Mouse (Mus musculus): ENCODE results near the gene Wiz. TPM values are rescaled to one million over a fixed set of nuclear protein-coding genes. Genes with fewer than 3 reads are reported as not detected.

Gene Wiz
- total and polyA plus RNA-seq, 2 experiments from 2014 or later, result 28.4 to 56.8 TPM

DNA sequence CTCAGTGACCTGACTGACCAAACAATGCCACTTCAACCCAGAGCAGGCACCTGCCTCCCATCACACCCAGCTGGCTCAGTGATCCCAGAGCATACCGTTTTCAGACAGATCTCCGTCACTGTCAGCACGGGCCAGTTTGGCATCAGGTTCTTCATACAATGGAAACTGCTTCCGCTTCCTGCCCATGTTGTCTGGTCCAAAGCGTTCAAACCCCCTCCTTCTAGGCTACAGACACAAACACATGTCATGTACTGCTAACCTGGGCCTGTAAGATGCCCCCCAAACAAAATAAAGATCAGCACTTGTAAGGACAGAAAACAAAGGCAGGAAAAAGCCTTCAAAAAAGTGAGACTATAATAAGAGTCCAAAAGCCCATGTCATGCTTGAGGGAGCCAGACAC lies 73.7 kb downstream of the Wiz start:
- ATAC-seq, result no peak
- H3K4me2 ChIP-seq (ENCODE audit: low read depth, low read length), result no peak overlapping the region
- H3K4me1 ChIP-seq (ENCODE audit: insufficient read depth, low read length), result no peaks in the 10 kb centered on the region
- DNase-seq (ENCODE audit: low spot score), result no peak
- H3K27me3 ChIP-seq (ENCODE audit: insufficient read depth, low read length), result no peaks in the 10 kb centered on the region
- no peak overlapping the region for H3K27ac ChIP-seq
- no peak overlapping the region for H3K4me3 ChIP-seq (ENCODE audit: low read length)
- WGBS, result 88% methylated on average over 5 of the region's 5 CpGs
- no peak for TF ChIP-seq CTCF (IDR thresholded peaks at IDR 0.05; ENCODE audit: low read depth)
- no peak overlapping the region for H3K9ac ChIP-seq (replicated peaks; ENCODE audit: low read length)
- peaks cover 71% of the 10 kb centered on the region for H3K36me3 ChIP-seq (ENCODE audit: insufficient read depth, low read length)
- no peaks in the 10 kb centered on the region for H3K9me3 ChIP-seq (ENCODE audit: low read length)

DNA sequence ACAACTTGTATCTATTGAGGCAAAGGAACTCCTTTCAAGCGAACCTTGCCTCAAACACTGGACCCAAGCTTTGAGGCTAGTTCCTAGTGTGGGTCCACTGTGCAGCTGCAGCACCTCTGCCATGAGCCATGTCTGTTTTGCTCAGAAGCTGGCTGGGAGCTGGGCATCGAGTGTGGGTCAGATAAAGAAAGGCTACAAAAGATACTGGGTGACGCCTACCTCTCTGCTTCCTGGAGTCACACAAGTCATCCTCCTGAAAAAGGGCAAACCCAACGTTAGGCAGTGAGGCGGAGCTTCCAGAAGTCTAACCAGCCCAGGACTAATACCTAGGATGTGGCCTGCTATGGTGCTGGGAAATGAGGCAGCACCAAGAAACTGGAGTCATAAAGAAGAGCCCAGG lies 75.3 kb downstream of the Wiz start:
- Histone ChIP-seq H3K9me3 (ENCODE audit: low read length) (no peaks in the 10 kb centered on the region), H3K4me1 (ENCODE audit: insufficient read depth, low read length) (no peaks in the 10 kb centered on the region), H3K27ac (no peak overlapping the region), H3K4me2 (ENCODE audit: low read depth, low read length) (no peak overlapping the region), H3K4me3 (ENCODE audit: low read length) (no peak overlapping the region), H3K27me3 (ENCODE audit: insufficient read depth, low read length) (no peaks in the 10 kb centered on the region), H3K36me3 (ENCODE audit: insufficient read depth, low read length) (peaks cover 88% of the 10 kb centered on the region), H3K9ac (replicated peaks; ENCODE audit: low read length) (no peak overlapping the region)
- DNase-seq (ENCODE audit: low spot score) (no peak), ATAC-seq (no peak)
- TF ChIP-seq CTCF (IDR thresholded peaks at IDR 0.05; ENCODE audit: low read depth), result no peak
- 86% methylated on average over 5 of the region's 5 CpGs for WGBS

DNA sequence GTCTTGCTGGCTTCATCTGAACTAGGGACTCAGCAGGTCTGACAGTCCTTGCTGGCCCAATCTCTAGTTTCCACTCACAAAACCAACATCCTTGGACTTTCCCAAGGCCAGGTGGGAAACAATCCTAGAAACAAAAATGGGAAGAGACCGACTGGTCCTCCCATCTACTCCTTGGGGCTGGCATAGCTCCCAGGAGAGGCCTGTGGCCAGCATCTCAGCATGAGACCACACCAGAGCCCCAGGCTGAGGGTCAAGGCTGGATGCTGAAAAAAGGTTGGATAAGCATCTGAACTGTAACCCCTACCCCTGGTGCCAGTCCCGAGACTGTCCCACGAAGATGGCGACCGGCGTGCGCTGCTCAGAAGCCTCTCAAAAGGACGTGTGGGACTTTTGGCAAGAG lies 76.4 kb downstream of the Wiz start:
- no peak for ATAC-seq
- peaks cover 93% of the 10 kb centered on the region for H3K36me3 ChIP-seq (ENCODE audit: insufficient read depth, low read length)
- no peaks in the 10 kb centered on the region for H3K27me3 ChIP-seq (ENCODE audit: insufficient read depth, low read length)
- H3K9me3 ChIP-seq (ENCODE audit: low read length), result no peaks in the 10 kb centered on the region
- 81% methylated on average over 8 of the region's 8 CpGs for WGBS
- H3K4me2 ChIP-seq (ENCODE audit: low read depth, low read length), result no peak overlapping the region
- H3K9ac ChIP-seq (replicated peaks; ENCODE audit: low read length), result no peak overlapping the region
- no peak for TF ChIP-seq CTCF (IDR thresholded peaks at IDR 0.05; ENCODE audit: low read depth)
- no peak overlapping the region for H3K4me3 ChIP-seq (ENCODE audit: low read length)
- DNase-seq (ENCODE audit: low spot score), result no peak
- H3K4me1 ChIP-seq (ENCODE audit: insufficient read depth, low read length), result no peaks in the 10 kb centered on the region
- no peak overlapping the region for H3K27ac ChIP-seq

DNA sequence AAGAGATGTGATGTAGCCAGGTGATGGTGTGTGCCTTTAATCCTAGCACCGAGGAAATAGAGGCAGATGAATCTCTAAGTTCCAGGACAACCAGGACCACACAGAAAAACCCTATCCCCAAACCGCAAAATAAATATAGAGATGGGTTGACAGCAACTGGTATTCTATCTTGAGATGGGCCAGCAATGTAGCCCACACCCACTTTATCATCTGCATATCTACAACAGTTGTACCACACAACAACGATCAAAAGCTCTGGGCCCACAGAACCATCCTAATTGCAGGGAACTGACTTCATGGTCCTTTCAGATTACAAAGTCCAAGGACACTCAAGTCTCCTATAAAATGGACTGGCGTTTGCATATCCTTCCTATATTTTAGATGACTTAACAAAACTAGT lies 81.3 kb downstream of the Wiz start:
- no peak for TF ChIP-seq CTCF (IDR thresholded peaks at IDR 0.05; ENCODE audit: low read depth)
- WGBS, result 92% methylated on average over 4 of the region's 4 CpGs
- DNase-seq (ENCODE audit: low spot score), result no peak
- Histone ChIP-seq H3K36me3 (ENCODE audit: insufficient read depth, low read length) (peaks cover 84% of the 10 kb centered on the region), H3K9ac (replicated peaks; ENCODE audit: low read length) (no peak overlapping the region), H3K4me1 (ENCODE audit: insufficient read depth, low read length) (no peaks in the 10 kb centered on the region), H3K4me2 (ENCODE audit: low read depth, low read length) (no peak overlapping the region), H3K9me3 (ENCODE audit: low read length) (no peaks in the 10 kb centered on the region), H3K27ac (no peak overlapping the region), H3K27me3 (ENCODE audit: insufficient read depth, low read length) (no peaks in the 10 kb centered on the region), H3K4me3 (ENCODE audit: low read length) (no peak overlapping the region)
- no peak for ATAC-seq

Small RNA genes within 50 kb of the gene (microRNA-seq; reads per million reads assigned to microRNA genes)
- 0 reads per million in 2 experiments for gene Gm22201

Other genes with a start within 250 kb of the Wiz start
- 56.3 and 68.1 TPM in 2 replicates for gene Notch3, start 222.6 kb downstream of the Wiz start, total RNA-seq (2014; rRNA removed)
- 5.8 and 6.5 TPM in 2 replicates for gene Notch3, start 222.6 kb downstream of the Wiz start, polyA plus RNA-seq (2015; fragmentation: Nextera tagmentation; extraction: Ambion mirVana)
- 0.31 and 0.61 TPM in 2 replicates for gene Ephx3, start 199.9 kb downstream of the Wiz start, total RNA-seq (2014; rRNA removed)
- 0.48 TPM in 2 replicates for gene Ephx3, start 199.9 kb downstream of the Wiz start, polyA plus RNA-seq (2015; fragmentation: Nextera tagmentation; extraction: Ambion mirVana)
- gene Brd4, start 104.7 kb downstream of the Wiz start, total RNA-seq (2014; rRNA removed), result 34.3 and 46.5 TPM in 2 replicates
- 60.8 and 73.8 TPM in 2 replicates for gene Brd4, start 104.7 kb downstream of the Wiz start, polyA plus RNA-seq (2015; fragmentation: Nextera tagmentation; extraction: Ambion mirVana)
- 94.4 and 108 TPM in 2 replicates for gene Akap8, start 68.2 kb downstream of the Wiz start, total RNA-seq (2014; rRNA removed)
- 66.4 and 75.2 TPM in 2 replicates for gene Akap8, start 68.2 kb downstream of the Wiz start, polyA plus RNA-seq (2015; fragmentation: Nextera tagmentation; extraction: Ambion mirVana)
- 73.6 and 76.3 TPM in 2 replicates for gene Akap8l, start 38.8 kb downstream of the Wiz start, total RNA-seq (2014; rRNA removed)
- 95.7 and 103 TPM in 2 replicates for gene Akap8l, start 38.8 kb downstream of the Wiz start, polyA plus RNA-seq (2015; fragmentation: Nextera tagmentation; extraction: Ambion mirVana)
- gene Rasal3, start 14.1 kb upstream of the Wiz start, total RNA-seq (2014; rRNA removed), result 1.2 and 2.8 TPM in 2 replicates
- gene Rasal3, start 14.1 kb upstream of the Wiz start, polyA plus RNA-seq (2015; fragmentation: Nextera tagmentation; extraction: Ambion mirVana), result 0.61 and 1.2 TPM in 2 replicates
- gene Pglyrp2, start 34.7 kb upstream of the Wiz start, total RNA-seq (2014; rRNA removed), result not detected in 2 replicates
- not detected in 2 replicates for gene Pglyrp2, start 34.7 kb upstream of the Wiz start, polyA plus RNA-seq (2015; fragmentation: Nextera tagmentation; extraction: Ambion mirVana)
- 3.8 and 4.0 TPM in 2 replicates for gene Cyp4f39, start 63.3 kb upstream of the Wiz start, total RNA-seq (2014; rRNA removed)
- gene Cyp4f39, start 63.3 kb upstream of the Wiz start, polyA plus RNA-seq (2015; fragmentation: Nextera tagmentation; extraction: Ambion mirVana), result 1.3 TPM in 2 replicates
- gene Cyp4f17, start 116.6 kb upstream of the Wiz start, total RNA-seq (2014; rRNA removed), result 8.6 and 21.8 TPM in 2 replicates
- gene Cyp4f17, start 116.6 kb upstream of the Wiz start, polyA plus RNA-seq (2015; fragmentation: Nextera tagmentation; extraction: Ambion mirVana), result 10.5 and 11.5 TPM in 2 replicates
- gene Cyp4f16, start 147.1 kb upstream of the Wiz start, total RNA-seq (2014; rRNA removed), result 10.5 and 20.3 TPM in 2 replicates
- 14.3 and 16.0 TPM in 2 replicates for gene Cyp4f16, start 147.1 kb upstream of the Wiz start, polyA plus RNA-seq (2015; fragmentation: Nextera tagmentation; extraction: Ambion mirVana)
- not detected in 2 replicates for gene Cyp4f37, start 231.9 kb upstream of the Wiz start, total RNA-seq (2014; rRNA removed)
- gene Cyp4f37, start 231.9 kb upstream of the Wiz start, polyA plus RNA-seq (2015; fragmentation: Nextera tagmentation; extraction: Ambion mirVana), result 0.53 and 0.97 TPM in 2 replicates